Mouse (Mus musculus): ENCODE measurements around the gene Limch1. TPM values are rescaled to one million over a fixed set of nuclear protein-coding genes. Genes with fewer than 3 reads are reported as not detected.

The Limch1 gene
- total and polyA plus RNA-seq, 3 experiments: 0.33 TPM; not detected in 2

GRCm38 (mm10) chr5:67016450-67016849, 270.8 kb downstream of the Limch1 start:
- ATAC-seq (ENCODE audit: extremely low read depth, insufficient number of reproducible peaks, low FRiP score, poor library complexity, severe bottlenecking) (no peak), DNase-seq (ENCODE audit: low spot score) (no peak)
- no peaks in the 10 kb centered on the region for H3K27me3 ChIP-seq (ENCODE audit: insufficient read depth, low read length)
- H3K4me1 ChIP-seq (ENCODE audit: insufficient read depth, low read depth, low read length): no peaks in the 10 kb centered on the region
- no peaks in the 10 kb centered on the region for H3K36me3 ChIP-seq (replicated peaks)
- TF ChIP-seq GATA2 (IDR thresholded peaks at IDR 0.05; ENCODE audit: borderline replicate concordance, low read depth, low read length) (no peak), TAL1 (conservative IDR thresholded peaks at IDR 0.05; ENCODE audit: low read depth, low read length) (no peak), CTCF (IDR thresholded peaks at IDR 0.05; ENCODE audit: low read depth, low read length) (no peak), GATA1 (IDR thresholded peaks at IDR 0.05; ENCODE audit: borderline replicate concordance, low read length) (no peak), POLR2AphosphoS5 (IDR thresholded peaks at IDR 0.05; ENCODE audit: insufficient replicate concordance, low read depth, low read length) (no peak)
- no peak overlapping the region for H3K4me3 ChIP-seq (ENCODE audit: low read depth, low read length)
- peaks cover 27% of the 10 kb centered on the region for H3K9me3 ChIP-seq (replicated peaks)

DNA sequence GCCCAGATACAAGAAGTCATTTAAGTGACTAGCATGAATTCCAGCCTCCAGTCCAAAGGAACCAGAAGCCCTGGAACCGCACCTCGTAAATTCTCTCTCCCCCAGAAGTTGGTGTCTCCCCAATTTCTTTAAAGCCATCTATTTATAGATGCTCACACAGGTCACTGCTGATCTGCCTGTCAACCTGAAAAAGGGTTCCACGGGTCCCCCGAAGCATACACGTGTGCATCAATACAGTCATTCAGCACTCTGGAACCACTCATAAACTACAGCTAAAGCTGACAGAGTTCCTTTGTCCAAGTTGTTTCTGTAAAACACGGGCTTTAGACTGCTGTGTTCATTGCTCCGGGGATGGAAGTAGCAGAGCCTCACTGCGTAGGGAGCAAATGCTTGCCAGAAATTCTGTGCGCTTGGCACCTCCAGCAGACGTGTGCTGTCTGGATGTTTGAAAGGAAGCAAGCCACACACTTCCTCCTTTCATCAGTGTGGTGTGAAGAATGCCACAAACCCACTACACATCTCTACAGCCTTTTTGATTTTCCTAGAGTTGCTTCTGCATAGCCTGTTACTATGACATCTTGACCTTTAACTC, 278.9 kb downstream of the Limch1 start:
- H3K27me3 ChIP-seq (ENCODE audit: insufficient read depth, low read length): no peaks in the 10 kb centered on the region
- TF ChIP-seq CTCF (IDR thresholded peaks at IDR 0.05; ENCODE audit: low read depth, low read length) (no peak), TAL1 (conservative IDR thresholded peaks at IDR 0.05; ENCODE audit: low read depth, low read length) (no peak)
- H3K4me3 ChIP-seq (ENCODE audit: low read depth, low read length): no peak overlapping the region
- no peaks in the 10 kb centered on the region for H3K36me3 ChIP-seq (replicated peaks)
- H3K4me1 ChIP-seq (ENCODE audit: insufficient read depth, low read depth, low read length): no peaks in the 10 kb centered on the region
- ATAC-seq (ENCODE audit: extremely low read depth, insufficient number of reproducible peaks, low FRiP score, poor library complexity, severe bottlenecking): no peak
- DNase-seq (ENCODE audit: low spot score): no peak
- peaks cover 49% of the 10 kb centered on the region for H3K9me3 ChIP-seq (replicated peaks)

GRCm38 (mm10) chr5:67025095-67025494, 279.5 kb downstream of the Limch1 start:
- Histone ChIP-seq H3K36me3 (replicated peaks) (no peaks in the 10 kb centered on the region), H3K9me3 (replicated peaks) (peaks cover 54% of the 10 kb centered on the region), H3K4me1 (ENCODE audit: insufficient read depth, low read depth, low read length) (no peaks in the 10 kb centered on the region), H3K27me3 (ENCODE audit: insufficient read depth, low read length) (no peaks in the 10 kb centered on the region), H3K4me3 (ENCODE audit: low read depth, low read length) (no peak overlapping the region)
- TF ChIP-seq GATA1 (IDR thresholded peaks at IDR 0.05; ENCODE audit: borderline replicate concordance, low read length) (no peak), CTCF (IDR thresholded peaks at IDR 0.05; ENCODE audit: low read depth, low read length) (no peak), GATA2 (IDR thresholded peaks at IDR 0.05; ENCODE audit: borderline replicate concordance, low read depth, low read length) (no peak), POLR2AphosphoS5 (IDR thresholded peaks at IDR 0.05; ENCODE audit: insufficient replicate concordance, low read depth, low read length) (no peak), TAL1 (conservative IDR thresholded peaks at IDR 0.05; ENCODE audit: low read depth, low read length) (no peak)
- DNase-seq (ENCODE audit: low spot score) (no peak), ATAC-seq (ENCODE audit: extremely low read depth, insufficient number of reproducible peaks, low FRiP score, poor library complexity, severe bottlenecking) (no peak)

DNA sequence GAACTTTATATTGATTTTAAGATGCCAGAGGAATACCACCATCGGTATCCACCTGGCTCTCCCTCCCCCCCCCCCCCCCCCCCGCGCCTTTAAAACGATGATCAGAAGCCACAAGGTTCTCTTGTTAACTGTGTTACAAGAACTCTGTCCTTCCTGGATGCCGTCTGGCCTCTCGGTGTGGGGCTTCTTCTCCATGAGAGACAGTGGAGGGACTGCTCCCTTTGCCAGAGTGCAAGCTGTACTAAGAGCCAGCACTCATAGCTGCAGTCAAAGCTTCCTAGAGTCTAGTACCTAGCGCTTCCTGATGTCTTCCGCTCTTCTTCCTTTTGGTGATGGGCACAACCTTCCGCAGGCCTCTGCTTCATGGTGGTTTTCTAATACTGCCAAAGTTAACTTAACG, 280.0 kb downstream of the Limch1 start:
- H3K4me3 ChIP-seq (ENCODE audit: low read depth, low read length): no peak overlapping the region
- DNase-seq (ENCODE audit: low spot score) (no peak), ATAC-seq (ENCODE audit: extremely low read depth, insufficient number of reproducible peaks, low FRiP score, poor library complexity, severe bottlenecking) (no peak)
- TF ChIP-seq GATA1 (IDR thresholded peaks at IDR 0.05; ENCODE audit: borderline replicate concordance, low read length) (no peak), POLR2AphosphoS5 (IDR thresholded peaks at IDR 0.05; ENCODE audit: insufficient replicate concordance, low read depth, low read length) (no peak), TAL1 (conservative IDR thresholded peaks at IDR 0.05; ENCODE audit: low read depth, low read length) (no peak), GATA2 (IDR thresholded peaks at IDR 0.05; ENCODE audit: borderline replicate concordance, low read depth, low read length) (no peak), CTCF (IDR thresholded peaks at IDR 0.05; ENCODE audit: low read depth, low read length) (no peak)
- H3K27me3 ChIP-seq (ENCODE audit: insufficient read depth, low read length): no peaks in the 10 kb centered on the region
- no peaks in the 10 kb centered on the region for H3K36me3 ChIP-seq (replicated peaks)
- H3K9me3 ChIP-seq (replicated peaks): peaks cover 53% of the 10 kb centered on the region
- no peaks in the 10 kb centered on the region for H3K4me1 ChIP-seq (ENCODE audit: insufficient read depth, low read depth, low read length)

DNA sequence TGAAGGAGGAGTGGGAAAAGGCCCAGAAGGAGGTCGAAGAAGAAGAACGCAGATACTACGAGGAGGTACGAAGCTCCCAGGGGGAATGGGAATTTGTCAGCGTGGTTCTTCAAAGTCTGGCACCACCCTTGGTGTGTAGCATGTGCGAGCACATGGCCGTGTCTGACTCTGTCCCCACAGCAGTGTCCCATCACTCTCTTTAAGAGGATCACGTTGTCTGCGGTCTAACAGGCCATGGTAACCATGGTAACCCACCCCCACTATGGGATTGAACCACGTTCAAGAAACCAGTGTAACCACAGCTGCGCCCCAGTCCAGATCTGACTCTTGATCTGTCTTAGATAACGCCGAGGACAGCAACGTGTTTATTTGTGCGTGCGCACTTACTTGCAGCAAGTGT, 283.2 kb downstream of the Limch1 start:
- ATAC-seq (ENCODE audit: extremely low read depth, insufficient number of reproducible peaks, low FRiP score, poor library complexity, severe bottlenecking) (no peak), DNase-seq (ENCODE audit: low spot score) (no peak)
- Histone ChIP-seq H3K4me3 (ENCODE audit: low read depth, low read length) (no peak overlapping the region), H3K36me3 (replicated peaks) (no peaks in the 10 kb centered on the region), H3K9me3 (replicated peaks) (peaks cover 70% of the 10 kb centered on the region), H3K27me3 (ENCODE audit: insufficient read depth, low read length) (no peaks in the 10 kb centered on the region), H3K4me1 (ENCODE audit: insufficient read depth, low read depth, low read length) (no peaks in the 10 kb centered on the region)
- TF ChIP-seq GATA1 (IDR thresholded peaks at IDR 0.05; ENCODE audit: borderline replicate concordance, low read length) (no peak), POLR2AphosphoS5 (IDR thresholded peaks at IDR 0.05; ENCODE audit: insufficient replicate concordance, low read depth, low read length) (no peak), CTCF (IDR thresholded peaks at IDR 0.05; ENCODE audit: low read depth, low read length) (no peak), GATA2 (IDR thresholded peaks at IDR 0.05; ENCODE audit: borderline replicate concordance, low read depth, low read length) (no peak), TAL1 (conservative IDR thresholded peaks at IDR 0.05; ENCODE audit: low read depth, low read length) (no peak)

- H3K27me3 ChIP-seq (ENCODE audit: insufficient read depth, low read length): no peaks in the 10 kb centered on the region
- ATAC-seq (ENCODE audit: extremely low read depth, insufficient number of reproducible peaks, low FRiP score, poor library complexity, severe bottlenecking) (no peak), DNase-seq (ENCODE audit: low spot score) (no peak)
- no peak overlapping the region for H3K4me3 ChIP-seq (ENCODE audit: low read depth, low read length)
- H3K4me1 ChIP-seq (ENCODE audit: insufficient read depth, low read depth, low read length): no peaks in the 10 kb centered on the region
- no peak for TF ChIP-seq GATA1 (IDR thresholded peaks at IDR 0.05; ENCODE audit: borderline replicate concordance, low read length)
- no peak for TF ChIP-seq CTCF (IDR thresholded peaks at IDR 0.05; ENCODE audit: low read depth, low read length)
- TF ChIP-seq TAL1 (conservative IDR thresholded peaks at IDR 0.05; ENCODE audit: low read depth, low read length): no peak
- TF ChIP-seq POLR2AphosphoS5 (IDR thresholded peaks at IDR 0.05; ENCODE audit: insufficient replicate concordance, low read depth, low read length): no peak
- no peak for TF ChIP-seq GATA2 (IDR thresholded peaks at IDR 0.05; ENCODE audit: borderline replicate concordance, low read depth, low read length)
- no peaks in the 10 kb centered on the region for H3K36me3 ChIP-seq (replicated peaks)
- peaks cover 71% of the 10 kb centered on the region for H3K9me3 ChIP-seq (replicated peaks)
Measured at GRCm38 (mm10) chr5:67029946-67030345, 284.3 kb downstream of the Limch1 start.
